Mouse (Mus musculus): ENCODE measurements around the gene Olfr675. TPM values are rescaled to one million over a fixed set of nuclear protein-coding genes. Genes with fewer than 3 reads are reported as not detected.
"Not testable (repeated sequence)": the region's sequence is repeated elsewhere in the genome, so short reads cannot be mapped to it uniquely, and the experiment has no call there.

Olfr675 gene
- total RNA-seq, 1 experiment = not detected

GRCm38 (mm10) chr7:105022530-105022929 is 5.7 kb downstream of the Olfr675 start:
- no peak overlapping the region for H3K9ac ChIP-seq (ENCODE audit: insufficient read depth, low read depth, low read length, poor library complexity, severe bottlenecking)
- in situ Hi-C loops (cut with MboI; ENCODE audit: low sequenced_read_pairs in 2 of 2, unreplicated experiment in 2 of 2) = no loop called here
- TF ChIP-seq ZNF384 (IDR thresholded peaks at IDR 0.05; ENCODE audit: low read depth, low read length) = no peak
- no peak overlapping the region for H3K27ac ChIP-seq (ENCODE audit: insufficient read depth, low read depth, low read length, poor library complexity, severe bottlenecking)
- no peak overlapping the region for H3K4me3 ChIP-seq (ENCODE audit: insufficient read depth in 1 of 2, low read depth in 1 of 2, low read length in 2 of 2, poor library complexity in 1 of 2, severe bottlenecking in 1 of 2)
- H3K36me3 ChIP-seq (ENCODE audit: control insufficient read depth, insufficient read depth, low read length, poor library complexity, severe bottlenecking) = no peaks in the 10 kb centered on the region
- no peak for DNase-seq (ENCODE audit: low read depth, low spot score)
- H3K9me3 ChIP-seq (ENCODE audit: control insufficient read depth, insufficient read depth, low read depth, low read length) = no peaks in the 10 kb centered on the region
- H3K4me1 ChIP-seq (ENCODE audit: control insufficient read depth in 2 of 2, insufficient read depth in 2 of 2, low read length in 2 of 2, poor library complexity in 1 of 2) = no peaks in the 10 kb centered on the region

- no peak for DNase-seq (ENCODE audit: low read depth, low spot score)
- TF ChIP-seq HCFC1 (IDR thresholded peaks at IDR 0.05; ENCODE audit: borderline replicate concordance, insufficient read depth, low read length) (no peak), ZC3H11A (IDR thresholded peaks at IDR 0.05; ENCODE audit: borderline replicate concordance, low read depth, low read length) (no peak), CHD2 (IDR thresholded peaks at IDR 0.05; ENCODE audit: low read depth, low read length) (no peak), MAFK (IDR thresholded peaks at IDR 0.05; ENCODE audit: insufficient read depth, low read depth, low read length) (no peak), ZNF384 (IDR thresholded peaks at IDR 0.05; ENCODE audit: low read depth, low read length) (no peak)
- H3K27ac ChIP-seq (ENCODE audit: insufficient read depth, low read depth, low read length, poor library complexity, severe bottlenecking) = no peak within 1 kb of the TSS
- no peaks in the 10 kb centered on the region for H3K9me3 ChIP-seq (ENCODE audit: control insufficient read depth, insufficient read depth, low read depth, low read length)
- H3K9ac ChIP-seq (ENCODE audit: insufficient read depth, low read depth, low read length, poor library complexity, severe bottlenecking) = no peak within 1 kb of the TSS
- H3K36me3 ChIP-seq (ENCODE audit: control insufficient read depth, insufficient read depth, low read length, poor library complexity, severe bottlenecking) = no peaks in the 10 kb centered on the region
- no peak within 1 kb of the TSS for H3K4me3 ChIP-seq (ENCODE audit: insufficient read depth in 1 of 2, low read depth in 1 of 2, low read length in 2 of 2, poor library complexity in 1 of 2, severe bottlenecking in 1 of 2)
- in situ Hi-C loops (cut with MboI; ENCODE audit: low sequenced_read_pairs in 2 of 2, unreplicated experiment in 2 of 2) = no loop called here
- no peaks in the 10 kb centered on the region for H3K4me1 ChIP-seq (ENCODE audit: control insufficient read depth in 2 of 2, insufficient read depth in 2 of 2, low read length in 2 of 2, poor library complexity in 1 of 2)
These were observed 26.3 kb downstream of the Olfr675 start, which contains the start of gene Olfr672 for GRCm38 (mm10) chr7:105001929-105002328. Gene Olfr672, minus strand, starts transcription at chr7:105002029.

GRCm38 (mm10) chr7:104979026-104979425 is 49.2 kb downstream of the Olfr675 start, which contains the start of gene Olfr671:
Gene Olfr671, minus strand, starts transcription at chr7:104979126.
- in situ Hi-C loops (cut with MboI; ENCODE audit: low sequenced_read_pairs in 2 of 2, unreplicated experiment in 2 of 2) = no loop called here
- TF ChIP-seq ZC3H11A (IDR thresholded peaks at IDR 0.05; ENCODE audit: borderline replicate concordance, low read depth, low read length) (no peak), MAFK (IDR thresholded peaks at IDR 0.05; ENCODE audit: insufficient read depth, low read depth, low read length) (no peak), CHD2 (IDR thresholded peaks at IDR 0.05; ENCODE audit: low read depth, low read length) (no peak), ZNF384 (IDR thresholded peaks at IDR 0.05; ENCODE audit: low read depth, low read length) (no peak), HCFC1 (IDR thresholded peaks at IDR 0.05; ENCODE audit: borderline replicate concordance, insufficient read depth, low read length) (no peak)
- no peak within 1 kb of the TSS for H3K9ac ChIP-seq (ENCODE audit: insufficient read depth, low read depth, low read length, poor library complexity, severe bottlenecking)

GRCm38 (mm10) chr7:104972507-104972906 is 55.8 kb downstream of the Olfr675 start:
- H3K9ac ChIP-seq (ENCODE audit: insufficient read depth, low read depth, low read length, poor library complexity, severe bottlenecking); H3K4me3 ChIP-seq (ENCODE audit: insufficient read depth in 1 of 2, low read depth in 1 of 2, low read length in 2 of 2, poor library complexity in 1 of 2, severe bottlenecking in 1 of 2); H3K9me3 ChIP-seq (ENCODE audit: control insufficient read depth, insufficient read depth, low read depth, low read length); DNase-seq (ENCODE audit: low read depth, low spot score); in situ Hi-C loops (cut with MboI; ENCODE audit: low sequenced_read_pairs in 2 of 2, unreplicated experiment in 2 of 2); H3K4me1 ChIP-seq (ENCODE audit: control insufficient read depth in 2 of 2, insufficient read depth in 2 of 2, low read length in 2 of 2, poor library complexity in 1 of 2); H3K36me3 ChIP-seq (ENCODE audit: control insufficient read depth, insufficient read depth, low read length, poor library complexity, severe bottlenecking); H3K27ac ChIP-seq (ENCODE audit: insufficient read depth, low read depth, low read length, poor library complexity, severe bottlenecking): not testable (repeated sequence)

More at GRCm38 (mm10) chr7:104979026-104979425, 49.2 kb downstream of the Olfr675 start, which contains the start of gene Olfr671:
- Histone ChIP-seq H3K4me3 (ENCODE audit: insufficient read depth in 1 of 2, low read depth in 1 of 2, low read length in 2 of 2, poor library complexity in 1 of 2, severe bottlenecking in 1 of 2) (no peak within 1 kb of the TSS), H3K36me3 (ENCODE audit: control insufficient read depth, insufficient read depth, low read length, poor library complexity, severe bottlenecking) (no peaks in the 10 kb centered on the region), H3K4me1 (ENCODE audit: control insufficient read depth in 2 of 2, insufficient read depth in 2 of 2, low read length in 2 of 2, poor library complexity in 1 of 2) (no peaks in the 10 kb centered on the region), H3K27ac (ENCODE audit: insufficient read depth, low read depth, low read length, poor library complexity, severe bottlenecking) (no peak within 1 kb of the TSS), H3K9me3 (ENCODE audit: control insufficient read depth, insufficient read depth, low read depth, low read length) (no peaks in the 10 kb centered on the region)
- no peak for DNase-seq (ENCODE audit: low read depth, low spot score)

Other genes starting within 250 kb of the Olfr675 start
- 6.9 and 9.3 TPM in 2 replicates for gene Usp17lb, start 185.9 kb downstream of the Olfr675 start, total RNA-seq (2012; rRNA removed)
- gene Usp17la, start 171.5 kb downstream of the Olfr675 start, total RNA-seq (2012; rRNA removed) = 1.5 and 3.1 TPM in 2 replicates
- not detected in 2 replicates for gene Olfr665, start 150.4 kb downstream of the Olfr675 start, total RNA-seq (2012; rRNA removed)
- gene Olfr666, start 132.5 kb downstream of the Olfr675 start, total RNA-seq (2012; rRNA removed) = not detected in 2 replicates
- gene Olfr667, start 107.0 kb downstream of the Olfr675 start, total RNA-seq (2012; rRNA removed) = not detected in 2 replicates
- gene Olfr668, start 100.4 kb downstream of the Olfr675 start, total RNA-seq (2012; rRNA removed) = not detected in 2 replicates
- not detected in 2 replicates for gene Olfr669, start 94.2 kb downstream of the Olfr675 start, total RNA-seq (2012; rRNA removed)
- not detected in 2 replicates for gene Olfr670, start 65.8 kb downstream of the Olfr675 start, total RNA-seq (2012; rRNA removed)
- gene Olfr671, start 49.3 kb downstream of the Olfr675 start, total RNA-seq (2012; rRNA removed) = not detected in 2 replicates
- not detected in 2 replicates for gene Olfr672, start 26.4 kb downstream of the Olfr675 start, total RNA-seq (2012; rRNA removed)
- gene Olfr676, start 4.2 kb upstream of the Olfr675 start, total RNA-seq (2012; rRNA removed) = not detected in 2 replicates
- gene Olfr677, start 22.9 kb upstream of the Olfr675 start, total RNA-seq (2012; rRNA removed) = not detected in 2 replicates
- gene Olfr678, start 36.0 kb upstream of the Olfr675 start, total RNA-seq (2012; rRNA removed) = not detected in 2 replicates
- not detected in 2 replicates for gene Olfr679, start 52.7 kb upstream of the Olfr675 start, total RNA-seq (2012; rRNA removed)
- not detected in 2 replicates for gene Olfr680-ps1, start 64.4 kb upstream of the Olfr675 start, total RNA-seq (2012; rRNA removed)
- gene Olfr681, start 88.4 kb upstream of the Olfr675 start, total RNA-seq (2012; rRNA removed) = not detected in 2 replicates
- not detected in 2 replicates for gene Olfr683, start 118.6 kb upstream of the Olfr675 start, total RNA-seq (2012; rRNA removed)
- gene Olfr684, start 135.2 kb upstream of the Olfr675 start, total RNA-seq (2012; rRNA removed) = not detected in 2 replicates
- gene Olfr685, start 157.6 kb upstream of the Olfr675 start, total RNA-seq (2012; rRNA removed) = not detected in 2 replicates
- gene Olfr686, start 179.0 kb upstream of the Olfr675 start, total RNA-seq (2012; rRNA removed) = not detected in 2 replicates

Measured in ES-E14 (cell line).